ENCODE assay signal across 18 mouse cellular contexts in the genomic region with DNA sequence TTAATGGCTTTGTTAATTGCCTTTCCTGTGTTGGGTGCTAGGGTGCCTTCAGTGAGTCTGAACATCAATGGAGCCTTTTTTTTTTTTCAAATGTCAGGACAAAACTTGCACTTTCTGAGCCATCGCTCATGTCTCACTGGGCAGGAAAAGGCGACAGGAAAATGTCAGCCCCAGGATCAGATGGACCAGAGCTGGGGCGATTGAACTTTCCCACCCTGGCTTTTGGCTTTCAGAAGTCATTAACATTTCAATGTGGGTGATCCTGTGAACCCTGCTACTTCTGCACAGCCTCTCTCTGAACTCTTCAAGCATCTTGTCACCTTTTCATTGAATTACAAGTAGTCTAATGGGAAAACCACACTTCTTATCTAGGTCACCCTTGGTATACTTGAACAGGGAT.
"Had no signal": no experiment of that assay in that cellular context is flagged by ENCODE, and none has a peak within 500 bp of the region (broad histone marks: within the 10 kb centered on the region; RNA-seq: fewer than 3 reads in every experiment).

No protein-coding gene starts in this region.

- DNase-seq: lung, adult 18-20 months; lung, embryonic 14.5 days; lung, postnatal 10 days; lung, postnatal 4 days; midbrain, embryonic 14.5 days; retina, postnatal 1 day; right cerebral cortex, adult 18-20 months; right cerebral cortex, postnatal 25 days; right cerebral cortex, postnatal 4 days; spleen, adult 18-20 months; thymus, adult 18-20 months; thymus, postnatal 14 days; thymus, postnatal 36 days had no signal

- H3K9me3 ChIP-seq: midbrain, embryonic 10.5 days; midbrain, embryonic 12.5 days; neural tube, embryonic 13.5 days; neural tube, embryonic 15.5 days had no signal

- H3K36me3 ChIP-seq: midbrain, embryonic 12.5 days; neural tube, embryonic 15.5 days had no signal

- H3K27ac ChIP-seq: midbrain, embryonic 12.5 days; neural tube, embryonic 13.5 days; neural tube, embryonic 15.5 days had no signal

- H3K9ac ChIP-seq: lung, embryonic 14.5 days; midbrain, embryonic 12.5 days; neural tube, embryonic 13.5 days; neural tube, embryonic 15.5 days had no signal

- H3K4me3 ChIP-seq: midbrain, embryonic 10.5 days; midbrain, embryonic 12.5 days; myocyte; neural tube, embryonic 13.5 days; neural tube, embryonic 15.5 days had no signal
